Mouse (Mus musculus) ZHBTc4 (cell line): ENCODE data around the gene Gm10717.
"Not testable (repeated sequence)": the region's sequence is repeated elsewhere in the genome, so short reads cannot be mapped to it uniquely, and the experiment has no call there.

Experiments used
- DNase-seq: peaks from one replicate; pipeline ENCODE4 v3.0.0-alpha.2; 2011; ENCODE audit warnings: low read depth, low spot score

Gm10717 gene

DNA sequence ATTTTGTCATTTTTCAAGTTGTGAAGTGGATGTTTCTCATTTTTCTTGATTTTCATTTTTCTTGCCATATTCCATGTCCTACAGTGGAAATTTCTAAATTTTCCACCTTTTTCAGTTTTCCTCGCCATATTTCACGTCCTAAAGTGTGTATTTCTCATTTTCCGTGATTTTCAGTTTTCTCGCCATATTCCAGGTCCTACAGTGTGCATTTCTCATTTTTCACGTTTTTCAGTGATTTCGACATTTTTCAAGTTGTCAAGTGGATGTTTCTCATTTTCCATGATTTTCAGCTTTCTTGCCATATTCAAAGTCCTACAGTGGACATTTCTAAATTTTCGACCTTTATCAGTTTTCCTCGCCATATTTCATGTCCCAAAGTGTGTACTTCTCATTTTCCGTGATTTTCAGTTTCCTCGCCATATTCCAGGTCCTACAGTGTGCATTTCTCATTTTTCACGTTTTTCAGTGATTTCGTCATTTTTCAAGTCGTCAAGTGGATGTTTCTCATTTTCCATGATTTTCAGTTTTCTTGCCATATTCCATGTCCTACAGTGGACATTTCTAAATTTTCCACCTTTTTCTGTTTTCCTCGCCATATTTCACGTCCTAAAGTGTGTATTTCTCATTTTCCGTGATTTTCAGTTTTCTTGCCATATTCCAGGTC lies 1.1 kb upstream of the Gm10717 start:
- not testable (repeated sequence) for DNase-seq

DNA sequence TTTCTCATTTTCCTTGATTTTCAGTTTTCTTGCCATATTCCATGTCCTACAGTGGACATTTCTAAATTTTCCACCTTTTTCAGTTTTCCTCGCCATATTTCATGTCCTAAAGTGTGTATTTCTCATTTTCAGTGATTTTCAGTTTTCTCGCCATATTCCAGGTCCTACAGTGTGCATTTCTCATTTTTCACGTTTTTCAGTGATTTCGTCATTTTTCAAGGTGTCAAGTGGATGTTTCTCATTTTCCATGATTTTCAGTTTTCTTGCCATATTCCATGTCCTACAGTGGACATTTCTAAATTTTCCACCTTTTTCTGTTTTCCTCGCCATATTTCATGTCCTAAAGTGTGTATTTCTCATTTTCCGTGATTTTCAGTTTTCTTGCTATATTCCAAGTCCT lies 436 bp downstream of the Gm10717 start:
- not testable (repeated sequence) for DNase-seq

DNA sequence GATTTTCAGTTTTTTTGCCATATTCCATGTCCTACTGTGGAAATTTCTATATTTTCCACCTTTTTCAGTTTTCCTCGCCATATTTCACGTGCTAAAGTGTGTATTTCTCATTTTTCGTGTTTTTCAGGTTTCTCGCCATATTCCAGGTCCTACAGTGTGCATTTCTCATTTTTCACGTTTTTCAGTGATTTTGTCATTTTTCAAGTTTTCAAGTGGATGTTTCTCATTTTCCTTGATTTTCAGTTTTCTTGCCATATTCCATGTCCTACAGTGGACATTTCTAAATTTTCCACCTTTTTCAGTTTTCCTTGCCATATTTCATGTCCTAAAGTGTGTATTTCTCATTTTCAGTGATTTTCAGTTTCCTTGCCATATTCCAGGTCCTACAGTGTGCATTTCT lies 919 bp downstream of the Gm10717 start:
- DNase-seq, result not testable (repeated sequence)

DNA sequence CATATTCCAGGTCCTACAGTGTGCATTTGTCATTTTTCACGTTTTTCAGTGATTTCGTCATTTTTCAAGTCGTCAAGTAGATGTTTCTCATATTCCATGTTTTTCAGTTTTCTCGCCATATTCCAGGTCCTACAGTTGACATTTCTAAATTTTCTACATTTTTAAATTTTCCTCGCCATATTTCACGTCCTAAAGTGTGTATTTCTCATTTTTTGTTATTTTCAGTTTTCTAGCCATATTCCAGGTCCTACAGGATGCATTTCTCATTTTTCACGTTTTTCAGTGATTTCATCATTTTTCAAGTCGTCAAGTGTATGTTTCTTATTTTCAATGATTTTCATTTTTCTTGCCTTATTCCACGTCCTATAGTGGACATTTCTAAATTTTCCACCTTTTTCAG lies 1.5 kb downstream of the Gm10717 start:
- not testable (repeated sequence) for DNase-seq

DNA sequence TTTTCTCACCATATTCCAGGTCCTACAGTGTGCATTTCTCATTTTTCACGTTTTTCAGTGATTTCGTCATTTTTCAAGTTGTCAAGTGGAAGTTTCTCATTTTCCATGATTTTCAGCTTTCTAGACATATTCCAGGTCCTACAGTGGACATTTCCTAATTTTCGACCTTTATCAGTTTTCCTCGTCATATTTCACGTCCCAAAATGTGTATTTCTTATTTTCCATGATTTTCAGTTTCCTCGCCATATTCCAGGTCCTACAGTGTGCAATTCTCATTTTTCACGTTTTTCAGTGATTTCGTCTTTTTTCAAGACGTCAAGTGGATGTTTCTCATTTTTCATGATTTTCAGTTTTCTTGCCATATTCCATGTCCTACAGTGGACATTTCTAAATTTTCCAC lies 2.0 kb downstream of the Gm10717 start:
- DNase-seq, result peak; percentile 57

DNA sequence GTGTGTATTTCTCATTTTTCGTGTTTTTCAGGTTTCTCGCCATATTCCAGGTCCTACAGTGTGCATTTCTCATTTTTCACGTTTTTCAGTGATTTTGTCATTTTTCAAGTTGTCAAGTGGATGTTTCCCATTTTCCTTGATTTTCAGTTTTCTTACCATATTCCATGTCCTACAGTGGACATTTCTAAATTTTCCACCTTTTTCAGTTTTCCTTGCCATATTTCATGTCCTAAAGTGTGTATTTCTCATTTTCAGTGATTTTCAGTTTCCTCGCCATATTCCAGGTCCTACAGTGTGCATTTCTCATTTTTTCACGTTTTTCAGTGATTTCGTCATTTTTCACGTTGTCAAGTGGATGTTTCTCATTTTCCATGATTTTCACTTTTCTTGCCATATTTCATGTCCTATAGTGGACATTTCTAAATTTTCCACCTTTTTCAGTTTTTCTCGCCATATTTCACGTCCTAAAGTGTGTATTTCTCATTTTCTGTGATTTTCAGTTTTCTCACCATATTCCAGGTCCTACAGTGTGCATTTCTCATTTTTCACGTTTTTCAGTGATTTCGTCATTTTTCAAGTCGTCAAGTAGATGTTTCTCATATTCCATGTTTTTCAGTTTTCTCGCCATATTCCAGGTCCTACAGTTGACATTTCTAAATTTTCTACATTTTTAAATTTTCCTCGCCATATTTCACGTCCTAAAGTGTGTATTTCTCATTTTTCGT lies 4.2 kb downstream of the Gm10717 start:
- not testable (repeated sequence) for DNase-seq

DNA sequence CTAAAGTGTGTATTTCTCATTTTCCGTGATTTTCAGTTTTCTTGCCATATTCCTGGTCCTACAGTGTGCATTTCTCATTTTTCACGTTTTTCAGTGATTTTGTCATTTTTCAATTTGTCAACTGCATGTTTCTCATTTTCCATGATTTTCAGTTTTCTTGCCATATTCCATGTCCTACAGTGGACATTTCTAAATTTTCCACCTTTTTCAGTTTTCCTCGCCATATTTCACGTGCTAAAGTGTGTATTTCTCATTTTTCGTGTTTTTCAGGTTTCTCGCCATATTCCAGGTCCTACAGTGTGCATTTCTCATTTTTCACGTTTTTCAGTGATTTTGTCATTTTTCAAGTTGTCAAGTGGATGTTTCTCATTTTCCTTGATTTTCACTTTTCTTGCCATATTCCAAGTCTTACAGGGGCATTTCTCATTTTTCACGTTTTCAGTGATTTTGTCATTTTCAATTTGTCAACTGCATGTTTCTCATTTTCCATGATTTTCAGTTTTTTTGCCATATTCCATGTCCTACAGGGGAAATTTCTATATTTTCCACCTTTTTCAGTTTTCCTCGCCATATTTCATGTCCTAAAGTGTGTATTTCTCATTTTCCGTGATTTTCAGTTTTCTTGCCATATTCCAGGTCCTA lies 5.6 kb downstream of the Gm10717 start:
- peak; percentile 89 for DNase-seq

DNA sequence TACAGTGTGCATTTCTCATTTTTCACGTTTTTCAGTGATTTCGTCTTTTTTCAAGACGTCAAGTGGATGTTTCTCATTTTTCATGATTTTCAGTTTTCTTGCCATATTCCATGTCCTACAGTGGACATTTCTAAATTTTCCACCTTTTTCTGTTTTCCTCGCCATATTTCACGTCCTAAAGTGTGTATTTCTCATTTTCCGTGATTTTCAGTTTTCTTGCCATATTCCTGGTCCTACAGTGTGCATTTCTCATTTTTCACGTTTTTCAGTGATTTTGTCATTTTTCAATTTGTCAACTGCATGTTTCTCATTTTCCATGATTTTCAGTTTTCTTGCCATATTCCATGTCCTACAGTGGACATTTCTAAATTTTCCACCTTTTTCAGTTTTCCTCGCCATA lies 9.1 kb downstream of the Gm10717 start, which contains the start of gene Gm17535:
TSS of gene Gm17535 (plus strand) at position 301 of the 400 bp plus-strand sequence.
- DNase-seq, result not testable (repeated sequence)

DNA sequence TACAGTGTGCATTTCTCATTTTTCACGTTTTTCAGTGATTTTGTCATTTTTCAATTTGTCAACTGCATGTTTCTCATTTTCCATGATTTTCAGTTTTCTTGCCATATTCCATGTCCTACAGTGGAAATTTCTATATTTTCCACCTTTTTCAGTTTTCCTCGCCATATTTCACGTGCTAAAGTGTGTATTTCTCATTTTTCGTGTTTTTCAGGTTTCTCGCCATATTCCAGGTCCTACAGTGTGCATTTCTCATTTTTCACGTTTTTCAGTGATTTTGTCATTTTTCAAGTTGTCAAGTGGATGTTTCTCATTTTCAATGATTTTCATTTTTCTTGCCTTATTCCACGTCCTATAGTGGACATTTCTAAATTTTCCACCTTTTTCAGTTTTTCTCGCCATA lies 11.4 kb downstream of the Gm10717 start, which contains the start of gene Gm10715:
TSS of gene Gm10715 (plus strand) at position 301 of the 400 bp plus-strand sequence.
- not testable (repeated sequence) for DNase-seq

DNA sequence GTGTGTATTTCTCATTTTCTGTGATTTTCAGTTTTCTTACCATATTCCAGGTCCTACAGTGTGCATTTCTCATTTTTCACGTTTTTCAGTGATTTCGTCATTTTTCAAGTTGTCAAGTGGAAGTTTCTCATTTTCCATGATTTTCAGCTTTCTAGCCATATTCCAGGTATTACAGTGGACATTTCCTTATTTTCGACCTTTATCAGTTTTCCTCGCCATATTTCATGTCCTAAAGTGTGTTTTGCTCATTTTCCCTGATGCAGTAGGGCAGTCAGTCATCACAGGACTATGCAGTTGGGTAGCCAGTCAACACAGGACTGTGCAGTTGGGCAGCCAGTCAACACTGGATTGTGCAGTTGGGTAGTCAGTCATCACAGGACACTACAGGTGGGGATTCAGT lies 12.9 kb downstream of the Gm10717 start:
- peak; percentile 13 for DNase-seq
